Mouse (Mus musculus): ENCODE measurements at regions not wholly inside any gene's neighbourhood (a gene's known extent, or its start where the extent isn't known, plus 50 kb on each side); places are given as distances from the start of the nearest gene placed in this dataset.

DNA sequence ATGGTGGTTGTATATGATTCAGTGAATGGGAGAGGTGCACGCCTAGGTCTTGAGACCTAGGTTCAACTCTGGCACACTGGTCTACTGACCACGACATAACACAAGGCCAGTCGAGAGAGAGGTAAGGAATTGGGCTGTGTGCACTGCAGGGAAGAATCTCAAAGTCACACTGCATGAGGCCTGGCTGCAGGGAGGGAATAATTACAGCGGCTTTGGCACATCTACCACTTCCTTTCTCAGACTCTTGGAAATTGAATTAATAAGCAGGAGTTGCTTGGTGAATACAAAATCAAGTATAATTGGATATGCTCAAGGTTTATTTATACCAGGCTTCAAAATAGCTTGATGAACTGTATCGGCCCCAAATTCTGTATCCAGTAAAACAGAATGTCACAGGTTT, 93.9 kb upstream of the Vldlr start:
- in situ Hi-C loops (cut with MboI; ENCODE audit: unreplicated experiment in 2 of 2): loop anchor here (5.0 to 10.0 kb wide), 6 partner anchors 192 to 388 kb away; partner anchors contain the start of gene Pum3 (in 1 of the 2)

- in situ Hi-C loops (cut with MboI; ENCODE audit: unreplicated experiment in 2 of 2): loop anchor here (5.0 to 10.0 kb wide), 6 partner anchors 191 to 389 kb away; partner anchors contain the start of gene Pum3 (in 1 of the 2)
Measured at GRCm38 (mm10) chr19:27123334-27123733, 93.0 kb upstream of the Vldlr start.

DNA sequence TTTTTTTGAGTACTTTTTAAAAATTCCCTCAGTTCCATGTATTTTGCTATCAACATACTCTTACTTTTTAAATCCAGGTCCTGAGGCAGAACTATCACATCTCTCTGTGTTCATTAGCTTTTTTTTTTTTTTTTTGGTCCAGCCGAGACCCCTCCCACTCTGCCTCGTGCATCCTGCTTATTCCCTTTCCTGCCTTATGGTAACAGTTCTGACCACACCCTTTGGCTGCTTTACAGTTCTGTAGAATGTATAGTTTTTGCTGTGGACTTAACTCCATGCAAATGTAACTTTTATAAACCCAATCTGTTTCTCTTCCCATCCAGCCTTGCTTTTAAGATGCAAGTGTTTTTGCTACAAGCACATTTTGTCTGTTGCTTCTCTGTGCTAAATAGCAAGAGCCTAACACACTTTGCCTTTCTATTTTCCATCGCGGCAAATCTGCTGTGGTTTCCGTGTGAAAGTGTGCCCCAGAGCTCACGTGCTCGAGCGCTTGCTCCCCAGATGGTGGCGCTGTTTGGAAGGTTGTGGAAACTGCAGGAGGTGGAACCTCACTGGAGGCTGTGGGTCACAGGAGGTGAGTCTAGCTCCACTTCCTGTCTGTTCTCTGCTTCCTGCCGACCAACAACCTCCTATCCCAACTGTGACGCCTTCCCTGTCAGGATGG, 92.3 kb upstream of the Vldlr start:
- in situ Hi-C loops (cut with MboI; ENCODE audit: unreplicated experiment in 2 of 2): loop anchor here (5.0 to 10.0 kb wide), 6 partner anchors 191 to 389 kb away; partner anchors contain the start of gene Pum3 (in 1 of the 2)

- in situ Hi-C loops (cut with MboI; ENCODE audit: unreplicated experiment in 2 of 2): loop anchor here (10.0 kb wide), 3 partner anchors 186 to 394 kb away; no protein-coding TSS in a partner anchor
Measured at GRCm38 (mm10) chr19:27128501-27128900, 87.8 kb upstream of the Vldlr start.

- in situ Hi-C loops (cut with MboI; ENCODE audit: unreplicated experiment in 2 of 2): no loop called here
Measured at GRCm38 (mm10) chr19:27134360-27134759, 81.9 kb upstream of the Vldlr start.

DNA sequence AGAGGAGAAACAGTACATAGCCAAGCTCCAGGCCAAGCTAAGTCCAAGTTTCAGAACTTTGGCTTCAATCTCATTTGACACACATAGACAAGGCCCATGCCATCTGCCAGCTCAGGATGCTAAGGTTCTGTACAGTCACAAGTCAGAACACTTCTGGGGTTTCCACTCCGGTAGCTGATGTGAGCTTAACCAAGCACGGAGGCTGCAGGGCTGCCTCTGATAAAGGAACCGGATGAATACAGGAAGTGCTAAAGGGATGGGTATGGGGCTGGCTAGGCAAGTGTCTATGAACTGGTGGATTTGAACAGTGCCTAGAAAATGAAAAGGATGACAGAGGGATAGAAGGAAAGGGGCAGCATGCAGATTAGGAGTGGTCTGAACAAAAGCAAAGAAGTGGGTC, 75.4 kb upstream of the Vldlr start:
- in situ Hi-C loops (cut with MboI; ENCODE audit: unreplicated experiment in 2 of 2): no loop called here

GRCm38 (mm10) chr19:27142181-27142580, 74.1 kb upstream of the Vldlr start:
- in situ Hi-C loops (cut with MboI; ENCODE audit: unreplicated experiment in 2 of 2): no loop called here

DNA sequence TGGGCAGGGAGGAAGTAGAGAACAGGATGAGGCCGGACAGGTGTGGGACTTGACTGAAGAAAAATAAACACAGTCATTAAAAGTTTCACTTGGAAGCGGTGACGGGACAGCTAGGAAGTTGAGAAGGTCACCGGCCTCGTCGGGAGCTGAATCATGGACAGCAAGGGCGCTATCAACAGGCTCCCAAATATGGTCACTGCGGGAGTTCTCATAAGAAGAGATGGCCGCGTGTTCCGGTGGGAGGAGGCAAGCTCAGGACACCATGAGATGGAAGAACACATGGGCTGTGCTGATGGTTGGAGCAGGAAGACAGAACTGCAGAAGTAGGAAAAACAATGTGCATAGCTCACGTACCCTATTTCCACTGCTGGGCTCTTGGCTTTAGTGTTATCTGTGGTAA, 68.9 kb upstream of the Vldlr start:
- in situ Hi-C loops (cut with MboI; ENCODE audit: unreplicated experiment in 2 of 2): no loop called here

DNA sequence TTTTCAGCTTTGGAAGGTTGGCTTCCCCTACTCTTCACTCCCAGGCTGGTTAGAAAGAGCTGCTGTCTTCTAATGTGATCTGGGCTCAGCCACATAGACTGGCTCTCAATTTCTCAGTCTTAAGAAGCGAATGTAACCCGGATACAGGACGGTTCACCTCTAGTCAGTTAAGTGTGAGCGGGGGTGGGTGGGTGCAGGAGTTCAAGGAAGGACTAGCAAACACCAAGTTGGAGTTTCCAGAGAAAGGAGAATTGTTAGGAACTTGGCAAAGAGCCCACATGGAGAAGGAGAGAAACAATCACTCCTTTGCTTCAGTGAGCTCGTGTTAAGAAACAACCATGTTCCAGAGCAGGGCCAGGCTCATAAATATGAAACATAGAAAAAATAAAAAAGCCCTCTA, 68.0 kb upstream of the Vldlr start:
- in situ Hi-C loops (cut with MboI; ENCODE audit: unreplicated experiment in 2 of 2): no loop called here

DNA sequence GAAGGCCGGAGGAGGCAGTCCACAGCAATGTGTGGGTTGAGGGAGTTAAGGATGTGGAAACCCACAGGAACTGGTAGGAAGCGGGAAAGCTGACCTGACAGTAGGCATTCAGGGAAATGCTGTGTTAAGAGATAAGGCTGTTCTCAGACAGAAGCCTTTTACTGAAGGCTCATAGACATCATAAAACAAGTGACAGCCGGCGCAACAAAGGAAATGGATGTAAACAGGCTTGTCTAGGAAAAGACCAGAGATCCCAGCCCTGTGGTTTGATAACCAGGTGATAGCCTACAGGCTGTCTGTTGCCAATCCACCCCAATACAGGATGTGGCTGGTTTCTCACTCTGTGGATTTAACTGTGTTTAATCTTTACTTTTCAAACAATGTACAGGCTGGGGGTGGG, 66.7 kb upstream of the Vldlr start:
- in situ Hi-C loops (cut with MboI; ENCODE audit: unreplicated experiment in 2 of 2): no loop called here

DNA sequence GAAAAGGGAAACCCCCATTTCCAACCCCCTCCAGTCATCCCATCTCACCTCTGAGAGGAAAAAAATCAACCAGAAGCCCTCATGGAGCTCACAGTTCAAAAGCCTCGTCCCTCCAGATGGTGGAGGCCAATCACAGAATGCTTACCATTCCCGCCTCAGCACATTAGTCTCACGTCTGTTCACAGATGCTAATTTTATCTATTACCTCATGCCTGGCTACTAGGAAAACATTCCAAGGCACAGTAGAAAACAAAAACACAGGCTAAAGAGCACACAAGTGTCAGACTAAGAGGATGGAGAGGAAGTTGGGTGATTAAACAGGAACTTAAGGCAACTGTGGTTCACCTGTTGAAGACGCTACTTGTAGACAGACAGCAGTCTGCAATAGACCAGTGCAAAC, 54.4 kb upstream of the Vldlr start:
- in situ Hi-C loops (cut with MboI; ENCODE audit: unreplicated experiment in 2 of 2): no loop called here

Measured in v-Abl transformed pro-B cells (cell line).